Mouse (Mus musculus) neutrophil, adult 59 days (primary cell): ENCODE measurements around the gene Pycard. TPM values are rescaled to one million over a fixed set of nuclear protein-coding genes. Genes with fewer than 3 reads are reported as not detected.

Experiments
- total RNA-seq, 2 experiments: library from RNA; stranded (reverse); gene quantifications; 1 replicate in 1 of 2; 2 replicates in 1 of 2; pipeline ENCODE4 v1.2.4; 2023

Pycard gene
- 10 to 100 TPM; 58.7 to 76.0 TPM for total RNA-seq

DNA sequence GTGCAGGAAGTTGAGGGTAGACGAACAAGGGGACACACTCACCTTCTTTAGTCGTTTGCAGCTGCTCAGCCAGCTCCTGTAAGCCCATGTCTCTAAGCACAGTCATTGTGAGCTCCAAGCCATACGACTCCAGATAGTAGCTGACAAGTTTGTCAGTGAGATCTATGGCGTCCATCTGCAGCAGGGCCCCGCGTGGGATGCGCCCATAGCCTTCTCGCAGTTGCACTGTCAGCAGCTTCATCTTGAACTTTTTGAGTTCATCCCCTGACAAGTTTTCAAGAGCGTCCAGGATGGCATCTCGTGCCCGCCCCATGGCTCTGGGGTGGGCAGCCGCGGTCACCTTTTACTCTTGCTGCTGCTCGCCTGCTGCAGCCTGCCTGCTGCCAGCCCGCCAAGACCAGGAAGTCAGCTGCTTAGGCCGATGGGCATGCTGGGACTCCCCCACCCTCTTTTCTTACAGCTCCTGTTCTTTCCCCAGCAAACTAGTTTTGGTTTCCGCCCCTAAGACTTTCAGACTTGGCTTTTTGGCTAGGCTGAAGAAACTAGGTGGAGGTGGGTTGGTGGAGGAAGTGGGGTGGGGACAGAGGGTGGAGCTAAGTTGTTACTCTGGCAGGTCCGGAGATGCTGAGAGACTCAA is at the start of gene Pycard:
Gene Pycard, minus strand, starts transcription at position 527 of the 637 bp plus-strand sequence.

DNA sequence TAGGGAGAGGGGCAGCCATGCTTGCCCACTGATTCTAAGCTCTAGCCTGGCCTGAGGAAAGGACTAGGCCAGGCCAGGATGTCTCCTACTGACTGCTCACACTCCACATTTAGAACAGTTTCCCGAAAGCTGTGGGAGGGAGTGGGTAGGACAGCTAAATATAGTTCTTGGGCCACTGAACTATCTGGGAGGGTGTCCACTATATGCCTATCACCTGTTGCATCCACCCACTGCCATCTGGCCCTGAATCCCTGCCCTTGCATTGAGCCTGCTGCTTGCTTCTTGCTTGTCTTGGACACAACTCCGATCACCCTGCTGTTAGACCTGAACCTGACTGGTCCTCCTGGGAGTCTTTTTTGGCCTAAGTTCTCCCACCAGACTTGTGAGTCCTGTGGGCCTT is 10.0 kb upstream of the Pycard start, which contains the start of gene Trim72:
Gene Trim72, plus strand, starts transcription at position 262 of the 400 bp plus-strand sequence.

DNA sequence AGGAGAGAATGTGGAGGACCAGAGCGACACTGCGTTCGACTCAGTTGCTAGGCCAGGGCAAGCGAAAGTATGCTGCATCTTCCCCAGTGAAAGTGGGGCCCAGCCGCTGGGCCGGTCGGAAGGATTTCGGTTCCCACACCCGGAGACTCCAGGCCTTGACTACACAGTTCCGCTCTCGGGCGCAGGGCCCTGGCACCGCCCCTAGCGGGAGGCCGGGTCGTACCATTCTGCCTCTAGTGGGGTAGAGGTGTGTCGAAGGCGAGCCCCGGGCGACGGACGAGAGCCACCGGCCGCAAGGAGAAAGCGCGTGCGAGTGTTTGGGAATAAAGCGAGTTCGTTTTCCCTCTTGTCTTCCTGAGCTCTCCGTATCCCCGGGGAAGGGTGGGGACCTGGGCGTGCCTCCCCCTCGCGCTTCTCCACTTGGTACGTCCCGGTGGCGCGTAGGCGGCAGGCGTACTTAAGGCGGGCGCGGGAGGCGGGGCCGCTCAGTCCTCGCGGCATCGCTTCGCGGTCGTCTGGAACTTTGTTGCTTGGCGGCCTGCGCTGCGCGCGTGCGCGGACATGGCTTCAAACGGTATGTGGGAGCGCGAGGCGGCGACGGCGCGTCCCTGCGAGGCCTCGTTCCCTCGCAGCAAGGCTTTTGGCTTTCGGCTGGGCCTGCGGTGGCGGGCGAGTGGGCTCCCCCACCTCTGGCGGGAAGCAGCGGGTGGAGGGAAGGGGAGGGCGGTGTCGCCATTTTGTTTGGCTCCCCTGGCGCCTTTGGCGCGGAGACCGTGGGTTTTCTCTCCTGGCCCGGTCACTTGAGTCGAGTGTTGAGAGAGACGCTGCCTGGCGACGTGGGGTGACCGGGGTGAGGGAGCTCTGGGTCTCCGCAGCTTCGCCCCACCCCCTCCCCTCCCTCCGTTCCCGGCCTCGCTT is 26.4 kb downstream of the Pycard start, which contains the start of gene Fus:
Gene Fus, plus strand, starts transcription at position 454 of the 918 bp plus-strand sequence.

DNA sequence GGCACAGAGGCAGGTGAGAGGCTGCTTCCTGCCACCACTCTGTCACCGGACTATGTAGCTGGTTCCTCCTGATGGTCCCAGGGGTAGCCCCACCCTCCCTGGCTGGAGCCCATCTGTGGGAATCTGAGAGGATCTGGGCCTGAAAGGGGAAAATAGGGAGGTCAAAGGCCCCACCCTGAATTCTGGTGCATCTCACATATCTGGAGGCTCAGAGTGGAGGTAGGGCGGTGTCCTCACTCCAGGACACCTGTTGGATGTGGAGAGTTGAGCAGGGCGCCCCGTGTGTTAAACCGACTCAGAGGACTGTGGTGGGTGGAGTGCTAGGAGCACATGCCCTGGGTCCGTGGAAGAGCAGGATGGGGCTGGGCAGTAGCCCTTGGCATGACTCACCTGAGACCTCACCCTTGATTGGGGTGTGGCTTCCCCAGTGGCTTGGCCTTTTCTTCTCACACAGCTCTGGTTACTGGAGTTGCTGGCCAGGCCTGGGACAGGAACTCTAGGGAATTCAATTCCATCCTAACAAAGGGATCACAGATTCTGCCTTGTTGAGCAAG is 47.1 kb downstream of the Pycard start, which contains the start of gene Prss36:
Gene Prss36, minus strand, starts transcription at position 256 of the 554 bp plus-strand sequence.

Other genes starting within 250 kb of the Pycard start
- 1 to 10 TPM; 6.0 to 7.0 TPM for gene Fbxl19, start 249.3 kb downstream of the Pycard start, total RNA-seq
- gene Orai3, start 224.1 kb downstream of the Pycard start, total RNA-seq, result 10 to 100 TPM; 27.2 to 29.1 TPM
- gene Setd1a, start 217.2 kb downstream of the Pycard start, total RNA-seq, result 10 to 100 TPM; 30.9 to 31.9 TPM
- under 1 TPM in 1 of 2 experiments, not detected in 1; 0.84 TPM for gene Gm49388, start 208.3 kb downstream of the Pycard start, total RNA-seq
- gene Hsd3b7, start 193.3 kb downstream of the Pycard start, total RNA-seq, result 10 to 100 TPM; 12.8 to 15.1 TPM
- 10 to 100 TPM; 61.0 to 71.1 TPM for gene Stx4a, start 169.6 kb downstream of the Pycard start, total RNA-seq
- not detected for gene Stx1b, start 169.3 kb downstream of the Pycard start, total RNA-seq
- gene Zfp646, start 117.6 kb downstream of the Pycard start, total RNA-seq, result 10 to 100 TPM; 39.9 to 40.2 TPM
- 1 to 10 TPM; 6.9 to 8.2 TPM for gene Zfp668, start 117.0 kb downstream of the Pycard start, total RNA-seq
- not detected for gene Prss53, start 102.9 kb downstream of the Pycard start, total RNA-seq
- gene Gm21974, start 98.4 kb downstream of the Pycard start, total RNA-seq, result not detected
- gene Vkorc1, start 98.2 kb downstream of the Pycard start, total RNA-seq, result 10 to 100 TPM in 1 of 2 experiments, 1 to 10 TPM in 1; 8.9 to 10.6 TPM
- 10 to 100 TPM; 33.7 to 34.8 TPM for gene Bckdk, start 89.8 kb downstream of the Pycard start, total RNA-seq
- 10 to 100 TPM; 16.9 to 19.3 TPM for gene Kat8, start 81.4 kb downstream of the Pycard start, total RNA-seq
- not detected for gene Prss8, start 63.8 kb downstream of the Pycard start, total RNA-seq
- gene Prss36, start 47.1 kb downstream of the Pycard start, total RNA-seq, result 1 to 10 TPM in 1 of 2 experiments, under 1 TPM in 1; 0.73 to 2.2 TPM
- gene Fus, start 26.4 kb downstream of the Pycard start, total RNA-seq, result 100 to 1,000 TPM; 381 to 409 TPM
- gene Trim72, start 10.1 kb upstream of the Pycard start, total RNA-seq, result under 1 TPM; 0.42 to 0.57 TPM
- 100 to 1,000 TPM; 810 to 844 TPM for gene Itgam, start 68.8 kb upstream of the Pycard start, total RNA-seq
- gene Gm49368, start 68.8 kb upstream of the Pycard start, total RNA-seq, result 10 to 100 TPM; 17.9 to 22.6 TPM
- 10 to 100 TPM; 18.0 to 27.4 TPM for gene Itgax, start 135.7 kb upstream of the Pycard start, total RNA-seq
- 1 to 10 TPM; 1.4 to 1.8 TPM for gene Itgad, start 160.5 kb upstream of the Pycard start, total RNA-seq
- gene Cox6a2, start 212.5 kb upstream of the Pycard start, total RNA-seq, result under 1 TPM in 1 of 2 experiments, not detected in 1; 0.93 TPM
- 10 to 100 TPM; 10.5 to 11.5 TPM for gene Armc5, start 243.5 kb upstream of the Pycard start, total RNA-seq
- 1 to 10 TPM; 4.7 to 4.9 TPM for gene 9130023H24Rik, start 244.2 kb upstream of the Pycard start, total RNA-seq